Mouse (Mus musculus): ENCODE data around the gene Anapc16.
A peak's percentile ranks its signal among the peaks of the same experiment; 100 is the strongest.

Anapc16 gene

DNA sequence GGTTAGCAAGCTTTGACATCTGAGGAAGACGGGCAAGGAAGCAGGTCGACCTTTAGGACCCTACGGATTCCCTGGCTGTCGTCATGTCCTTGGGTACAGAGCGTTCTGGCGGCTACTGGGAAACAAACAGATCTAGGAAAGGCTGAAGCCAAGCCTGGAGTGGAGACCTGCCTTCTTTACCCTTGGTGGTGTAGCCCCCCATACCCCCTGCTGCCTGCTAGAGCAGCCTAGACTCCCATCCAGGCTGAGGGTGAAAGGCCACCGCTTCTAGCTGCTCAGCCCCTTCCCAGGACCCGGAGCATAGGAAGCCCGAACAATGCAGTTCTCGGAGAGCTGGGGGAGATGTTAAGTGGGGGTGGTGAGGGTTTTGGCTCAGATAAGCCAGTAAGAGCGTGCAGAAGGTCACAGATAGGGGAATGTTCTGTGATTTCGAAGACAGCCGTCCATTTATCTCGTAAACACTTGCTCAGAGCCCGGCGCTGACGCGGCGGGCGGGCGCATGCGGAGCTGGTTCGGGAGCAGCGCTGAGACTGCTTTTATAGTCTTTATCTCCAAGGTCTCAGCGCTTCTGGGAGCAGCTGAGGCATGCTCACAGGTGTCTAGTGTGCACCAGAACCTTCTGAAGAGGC is 33.0 kb downstream of the Anapc16 start:
- DNase-seq = peak; percentile 63

DNA sequence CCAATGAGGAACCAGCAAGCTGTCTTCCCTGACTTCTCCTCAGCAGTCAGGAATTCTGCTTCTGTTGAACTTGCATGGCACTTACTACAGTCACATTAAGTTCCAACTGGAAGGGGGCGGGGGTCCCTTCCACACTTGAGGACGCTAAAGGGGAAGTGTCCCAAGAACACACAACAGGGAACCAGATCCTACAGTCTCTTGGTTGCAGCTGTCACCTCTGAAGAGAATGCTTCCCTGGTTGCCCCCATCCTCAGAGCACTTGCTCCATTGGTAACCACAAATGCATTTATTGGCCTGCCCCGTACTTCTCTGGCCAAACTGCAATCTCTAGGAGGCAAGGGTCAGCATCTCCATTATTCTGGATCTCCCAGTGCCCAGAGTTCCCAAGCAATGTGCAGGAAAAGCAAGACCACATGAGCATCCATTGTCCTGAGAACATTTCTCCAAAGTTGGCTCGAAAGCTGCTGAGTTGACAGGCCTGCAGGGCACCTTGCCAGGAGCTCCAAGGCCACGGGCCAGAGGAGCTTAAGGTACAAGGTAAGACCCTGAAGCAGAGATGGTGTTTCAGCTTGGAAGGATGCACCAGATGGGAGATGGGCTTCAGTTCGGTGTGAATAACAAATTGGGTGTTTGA is 35.5 kb downstream of the Anapc16 start:
- peak; percentile 76 for DNase-seq

DNA sequence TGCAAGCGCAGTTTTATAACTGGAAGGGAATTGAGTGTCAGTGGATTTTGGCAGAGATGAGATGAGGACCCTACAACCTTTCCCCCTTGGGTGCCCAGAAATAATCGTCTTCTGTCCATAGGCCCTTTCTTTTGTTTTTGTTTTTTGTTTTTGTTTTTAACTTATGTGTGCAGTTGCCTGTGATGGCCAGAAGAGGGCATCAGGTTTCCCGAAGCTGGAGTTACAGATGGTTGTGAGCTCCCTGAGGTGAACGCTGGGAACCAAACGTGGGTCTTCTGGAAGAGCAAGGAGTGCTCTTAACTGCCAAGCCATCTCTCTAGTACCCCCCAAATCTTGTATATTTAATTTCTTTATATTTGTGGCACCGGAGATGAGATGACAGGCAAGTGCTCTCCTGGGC is 36.2 kb downstream of the Anapc16 start:
- no peak for DNase-seq

DNA sequence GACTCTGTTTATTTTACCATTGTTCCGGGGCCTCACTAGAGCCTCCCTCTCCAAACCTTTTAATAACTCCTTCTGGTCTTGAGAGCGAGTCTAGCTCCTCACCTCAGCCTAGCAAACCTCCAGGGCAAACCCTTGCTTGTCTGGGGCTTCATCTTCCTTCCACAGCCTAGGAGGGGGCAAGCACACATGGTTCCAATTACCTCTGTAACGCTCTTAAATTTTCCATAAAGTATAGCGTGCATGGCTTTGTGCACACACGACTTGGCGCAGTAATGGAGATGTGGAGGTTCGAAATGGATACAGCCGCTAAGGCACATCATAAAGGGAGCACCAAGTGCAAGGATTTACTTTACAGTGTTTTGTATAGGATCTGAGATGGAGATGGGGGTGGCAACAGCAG is 37.1 kb downstream of the Anapc16 start:
- DNase-seq = no peak

DNA sequence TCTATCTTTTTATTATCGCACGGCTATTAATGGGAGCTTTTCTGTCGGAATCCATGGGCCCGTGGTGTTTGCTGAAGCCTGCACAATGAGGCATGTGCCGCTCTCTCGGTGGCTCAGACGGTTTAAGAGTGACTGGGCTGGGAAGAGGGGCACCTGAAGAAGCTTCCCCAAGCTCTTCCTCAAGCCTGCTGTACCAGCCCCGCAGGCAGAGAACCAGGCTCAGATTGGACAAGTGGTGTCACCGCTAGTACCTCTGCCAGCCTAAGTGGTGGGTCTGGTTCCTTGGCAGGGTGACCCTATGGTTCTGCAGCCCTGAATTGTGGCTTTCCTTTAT is 37.6 kb downstream of the Anapc16 start:
- no peak for DNase-seq

DNA sequence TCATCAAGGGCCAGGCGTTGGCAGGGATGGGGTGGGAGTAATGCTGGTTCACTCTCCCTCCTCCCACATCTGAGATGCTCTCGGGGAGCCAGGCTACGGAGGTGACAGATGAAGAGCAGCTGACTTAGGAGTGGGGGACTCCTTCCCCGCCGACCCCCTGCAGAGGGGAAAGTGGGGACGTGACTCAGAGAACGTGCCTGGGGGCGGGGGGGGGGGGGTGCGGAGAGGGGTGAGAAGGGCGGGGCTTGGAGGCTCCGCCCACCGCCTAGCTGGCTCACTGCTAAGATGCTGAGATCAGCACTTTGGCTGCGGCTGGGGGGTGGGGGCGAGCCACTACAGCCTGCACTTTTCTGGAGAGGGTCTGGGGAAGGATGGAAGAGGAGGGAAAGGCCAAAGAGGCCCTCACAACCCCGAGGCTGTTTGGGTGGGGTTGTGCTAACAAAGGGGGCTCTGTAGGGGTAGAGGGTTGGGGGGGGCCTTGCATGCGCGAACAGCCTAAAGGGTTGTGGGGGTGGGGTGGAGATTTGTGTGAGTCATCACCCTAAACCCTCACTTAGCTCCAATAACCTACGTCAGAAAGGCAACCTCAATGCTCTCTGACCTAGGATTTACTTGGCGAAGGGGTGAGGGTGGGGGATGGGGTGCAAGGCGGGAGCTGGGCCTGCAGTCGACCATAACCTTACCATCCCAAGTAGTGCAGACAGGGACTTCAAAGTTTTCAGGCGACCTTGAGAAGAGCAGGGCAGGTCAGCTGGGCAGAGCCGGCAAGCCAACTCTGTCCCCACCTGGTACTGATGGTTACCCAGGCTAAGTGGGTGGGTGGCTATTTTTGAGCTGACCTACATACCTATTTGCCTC is 38.2 kb downstream of the Anapc16 start:
- DNase-seq = no peak

DNA sequence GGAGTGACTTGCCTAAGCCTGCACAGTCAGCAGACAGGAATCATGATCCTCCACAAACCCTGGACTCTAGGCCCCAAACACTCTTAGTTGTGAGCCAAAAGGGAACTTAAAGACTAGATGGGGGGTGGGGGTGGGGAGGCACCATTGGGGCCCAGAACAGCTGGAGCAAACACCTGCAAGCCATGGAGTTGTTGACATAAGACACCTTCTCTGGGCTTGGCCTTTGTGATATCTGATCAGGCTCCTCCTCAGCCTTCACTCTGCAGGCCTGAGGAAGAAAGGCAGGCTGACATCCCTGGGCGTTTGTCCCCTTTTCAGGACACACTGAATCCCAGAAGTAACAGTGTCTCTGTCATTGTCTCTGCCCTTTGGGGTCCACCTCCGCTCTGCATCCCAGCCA is 39.3 kb downstream of the Anapc16 start:
- DNase-seq = no peak

DNA sequence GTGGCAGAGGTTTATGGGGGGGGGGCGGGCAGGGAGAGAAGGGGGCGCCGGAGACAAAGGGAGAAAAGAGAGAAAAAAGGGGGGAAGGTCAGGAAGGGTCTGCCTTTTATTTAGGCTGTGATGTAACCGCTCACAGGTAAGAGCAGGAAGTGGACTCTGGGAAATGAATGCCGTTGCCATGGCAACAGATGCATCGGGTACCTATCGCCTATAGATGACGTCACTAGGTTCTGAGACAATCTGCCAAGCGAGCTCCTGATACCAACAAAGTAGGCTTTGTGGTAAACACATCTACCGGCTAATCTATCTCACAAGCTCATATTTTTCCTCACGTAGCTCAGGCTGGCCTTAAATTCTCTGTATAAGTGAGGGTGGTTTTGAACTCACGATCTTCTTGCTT is 43.4 kb downstream of the Anapc16 start:
- no peak for DNase-seq

DNA sequence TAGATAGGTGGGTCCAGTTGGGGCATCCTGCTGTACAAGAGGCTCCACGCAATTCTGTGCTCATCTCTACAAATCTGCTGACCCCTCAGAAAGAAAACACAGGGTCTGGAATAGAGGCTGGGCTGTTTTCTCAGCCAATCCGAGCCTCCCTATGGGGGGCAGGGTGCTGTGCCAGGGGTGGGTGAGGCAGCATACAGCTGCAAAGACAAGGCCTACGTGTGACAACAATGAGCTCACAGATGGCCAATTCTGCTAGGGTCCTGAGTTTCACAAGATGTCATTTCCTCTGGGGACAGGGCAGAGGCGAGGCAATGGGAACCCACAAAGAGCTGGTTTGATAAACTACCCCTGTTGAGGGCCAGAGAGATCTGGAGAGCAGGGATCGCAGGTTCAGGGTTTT is 44.5 kb downstream of the Anapc16 start:
- DNase-seq = no peak

DNA sequence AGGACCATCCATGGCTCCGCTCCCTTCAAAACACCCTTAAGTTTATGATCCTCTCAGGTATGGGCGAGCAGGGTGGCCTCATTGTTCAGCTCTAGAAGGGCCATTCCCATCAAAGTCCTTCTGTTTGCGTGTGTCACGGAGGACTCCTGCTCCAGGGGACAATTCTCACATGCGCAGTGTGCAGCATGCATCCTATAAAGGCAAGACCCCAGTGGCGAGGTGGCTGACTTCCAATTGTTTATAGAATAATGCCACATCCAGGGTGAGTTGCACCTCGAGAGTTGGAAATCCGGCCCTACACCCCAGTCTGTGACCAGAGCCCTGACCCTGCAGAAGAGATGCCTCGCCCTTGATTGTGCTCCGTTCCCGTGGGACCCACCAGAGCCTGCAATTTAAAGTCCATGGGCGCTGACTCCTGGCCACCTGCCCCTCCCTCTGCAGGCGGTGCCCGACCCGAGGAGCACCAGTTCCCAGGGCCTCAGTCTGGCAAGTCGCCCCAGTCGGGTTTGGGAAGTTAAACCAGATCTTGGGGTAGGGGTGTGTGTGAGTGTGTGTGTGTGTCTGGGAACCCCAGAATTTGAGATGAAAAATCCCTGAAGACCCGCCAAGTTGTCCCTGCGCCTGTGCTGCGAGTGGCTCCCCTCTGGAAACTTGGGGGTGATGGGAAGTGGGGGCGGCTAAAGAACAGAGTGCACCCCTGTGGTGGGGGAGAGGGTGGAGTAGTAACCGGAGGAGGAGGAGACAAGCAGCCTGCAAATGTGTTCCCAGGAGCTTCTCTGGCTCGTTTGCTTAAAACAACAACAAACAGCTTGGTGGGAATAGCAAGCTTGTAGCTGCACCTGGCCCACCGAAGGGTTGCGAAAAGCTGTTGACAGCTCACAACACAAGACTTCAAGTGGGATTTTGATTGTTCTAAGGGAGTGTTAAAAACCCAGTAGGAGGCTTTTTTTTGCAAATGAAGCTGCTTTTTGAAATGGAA is 45.5 kb downstream of the Anapc16 start:
- DNase-seq = no peak

DNA sequence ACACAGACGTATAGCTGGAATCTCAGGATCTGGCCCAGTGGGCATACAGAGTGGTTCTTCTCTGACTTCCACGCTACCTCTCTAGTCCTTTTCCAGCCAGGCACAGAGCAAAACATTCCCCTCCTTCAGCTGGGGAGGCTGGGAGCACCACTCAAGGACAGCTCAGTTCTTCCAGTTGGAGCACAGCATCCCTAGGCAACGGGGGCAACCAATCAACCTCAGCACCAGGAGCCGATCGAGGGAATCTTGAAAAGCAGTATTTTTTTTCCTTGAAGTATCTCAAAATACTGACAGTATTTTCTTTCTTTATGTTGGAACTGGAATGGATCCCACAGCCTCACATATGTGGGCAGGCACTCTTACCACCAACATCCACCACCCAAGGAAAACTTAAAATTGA is 46.3 kb downstream of the Anapc16 start:
- DNase-seq = no peak

DNA sequence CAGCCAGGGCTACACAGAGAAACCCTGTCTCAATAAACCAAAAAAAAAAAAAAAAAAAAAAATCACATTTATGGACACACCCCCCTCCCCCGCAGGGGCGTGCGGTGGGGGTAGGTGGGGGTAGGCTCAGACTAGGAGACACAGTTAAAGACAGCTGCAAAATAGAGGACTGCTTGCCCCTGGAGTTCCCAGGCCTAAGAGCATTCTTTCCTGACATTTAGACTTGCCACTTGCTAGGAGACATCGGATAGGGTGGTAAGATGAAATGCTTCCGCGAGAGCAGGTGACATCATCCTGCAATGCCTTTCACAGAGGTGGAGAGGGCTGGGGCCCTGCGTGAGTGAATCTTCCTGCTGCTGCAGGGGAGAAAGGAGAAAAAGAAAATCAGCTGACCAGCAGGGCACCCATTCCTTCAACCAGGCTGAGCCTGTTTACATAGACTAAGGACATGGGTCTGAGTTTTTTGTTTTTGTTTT is 49.3 kb downstream of the Anapc16 start:
- no peak for DNase-seq

DNA sequence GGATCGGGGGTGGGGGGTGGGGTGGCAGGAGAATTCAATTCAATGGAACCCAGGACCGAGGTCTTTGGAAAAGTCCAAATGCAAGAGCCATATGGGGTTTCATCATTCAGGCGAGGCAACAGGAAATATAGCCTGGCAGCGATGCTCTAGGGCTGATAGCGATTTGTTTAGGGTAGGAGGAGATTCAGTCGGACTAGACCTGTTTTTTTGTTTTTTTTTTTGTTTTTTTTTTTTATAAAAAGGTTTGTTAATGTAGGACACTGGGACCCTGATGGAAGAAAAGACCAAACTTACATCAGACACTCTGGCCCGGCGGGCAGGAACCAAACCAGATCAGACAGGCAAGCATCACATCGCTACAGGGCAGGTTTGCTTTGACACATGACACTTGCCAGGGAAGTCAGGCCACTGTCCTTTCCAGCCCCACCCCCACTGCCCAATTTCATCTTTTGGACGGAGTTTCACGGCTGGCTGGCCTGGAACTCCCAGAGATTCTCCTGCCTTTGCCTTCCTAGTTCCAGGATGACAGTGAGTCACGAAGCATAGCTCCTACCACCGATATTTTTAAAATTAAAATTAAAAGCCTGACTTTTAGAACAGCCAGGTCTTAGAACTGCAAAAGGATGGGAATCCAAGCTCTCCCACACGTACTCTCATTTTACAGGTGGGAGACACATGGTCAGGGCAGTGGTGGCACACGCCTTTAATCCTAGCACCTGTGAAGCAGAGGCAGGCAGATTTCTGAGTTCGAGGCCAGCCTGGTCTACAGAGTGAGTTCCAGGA is 50.0 kb downstream of the Anapc16 start:
- no peak for DNase-seq

DNA sequence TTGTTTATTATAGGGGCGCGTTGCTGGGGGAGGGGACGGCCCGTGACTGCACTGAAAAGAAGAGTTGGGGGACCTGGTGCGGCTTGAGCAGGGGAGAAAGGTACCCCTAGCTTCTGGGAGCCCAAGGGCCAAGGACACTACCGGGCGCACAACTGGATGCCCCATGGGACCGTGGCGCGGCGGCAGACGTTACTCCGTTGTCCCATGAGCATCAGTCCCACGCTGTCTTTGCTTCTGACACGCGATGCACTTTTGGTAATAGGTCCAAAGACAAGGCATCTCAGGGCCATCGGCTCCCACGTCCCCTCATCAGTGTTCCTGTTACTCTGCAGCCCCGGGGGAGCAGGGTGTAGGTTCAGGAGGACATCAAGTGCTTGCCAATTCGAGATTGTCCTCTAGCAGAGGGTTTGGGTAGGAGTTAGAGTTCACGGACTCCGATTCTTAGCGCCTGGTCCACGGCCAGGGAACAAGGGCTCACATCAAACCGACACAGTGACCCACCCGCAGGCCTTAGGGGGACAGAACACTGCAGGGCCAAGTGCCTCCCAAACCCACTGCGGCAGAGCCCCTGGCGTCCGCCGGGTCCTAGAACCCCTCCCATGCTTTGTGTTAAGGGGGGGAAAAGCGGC is 50.7 kb downstream of the Anapc16 start:
- no peak for DNase-seq

DNA sequence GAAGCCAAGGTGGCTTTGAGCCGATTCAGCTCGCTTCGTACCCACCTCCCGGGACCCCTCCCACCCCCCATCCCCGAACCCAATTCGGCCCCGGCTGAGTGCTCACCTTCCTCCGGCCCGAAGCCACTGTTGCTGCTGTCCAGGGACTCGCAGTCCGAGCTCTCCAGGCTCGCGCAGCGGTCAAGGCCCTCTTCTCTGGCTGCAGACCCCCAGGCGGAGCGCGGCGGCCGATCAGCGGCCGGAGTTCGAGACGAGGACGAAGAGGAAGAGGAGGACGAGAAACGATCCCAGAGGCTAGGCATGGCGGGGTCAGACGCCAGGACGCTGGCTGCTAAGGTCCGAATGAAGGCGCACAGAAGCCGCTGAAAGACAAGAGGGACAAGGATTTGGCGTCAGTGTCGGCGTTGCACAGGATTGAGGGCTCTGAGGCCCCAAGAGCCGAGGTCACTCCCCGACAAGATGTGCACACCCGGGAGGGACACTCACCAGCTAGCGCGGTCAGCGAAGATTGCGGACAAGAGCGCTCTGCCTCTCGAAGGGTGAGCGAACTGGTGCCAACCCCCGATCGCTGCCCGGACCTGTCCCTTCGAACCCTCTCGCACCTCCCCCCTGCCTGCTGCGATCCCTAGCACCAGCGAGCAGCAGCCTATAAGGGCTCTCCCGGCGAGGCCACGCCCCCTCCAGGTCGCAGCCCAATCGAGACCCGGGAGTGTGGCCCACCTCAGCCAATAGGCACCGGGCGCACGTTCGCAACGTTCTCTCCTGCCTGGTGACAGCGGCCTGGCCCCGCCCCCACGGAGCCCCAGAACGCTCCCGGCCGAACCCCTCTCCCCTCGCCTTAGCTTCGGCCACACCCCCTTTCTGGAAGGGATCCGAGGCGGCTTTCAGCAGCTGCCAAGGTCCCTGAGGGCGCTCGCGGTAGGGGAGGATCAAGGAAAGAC is 51.5 kb downstream of the Anapc16 start, which contains the start of gene Ddit4:
Ddit4 (minus strand) TSS at position 624 of the 941 bp plus-strand sequence.
- DNase-seq = peak; percentile 100

DNA sequence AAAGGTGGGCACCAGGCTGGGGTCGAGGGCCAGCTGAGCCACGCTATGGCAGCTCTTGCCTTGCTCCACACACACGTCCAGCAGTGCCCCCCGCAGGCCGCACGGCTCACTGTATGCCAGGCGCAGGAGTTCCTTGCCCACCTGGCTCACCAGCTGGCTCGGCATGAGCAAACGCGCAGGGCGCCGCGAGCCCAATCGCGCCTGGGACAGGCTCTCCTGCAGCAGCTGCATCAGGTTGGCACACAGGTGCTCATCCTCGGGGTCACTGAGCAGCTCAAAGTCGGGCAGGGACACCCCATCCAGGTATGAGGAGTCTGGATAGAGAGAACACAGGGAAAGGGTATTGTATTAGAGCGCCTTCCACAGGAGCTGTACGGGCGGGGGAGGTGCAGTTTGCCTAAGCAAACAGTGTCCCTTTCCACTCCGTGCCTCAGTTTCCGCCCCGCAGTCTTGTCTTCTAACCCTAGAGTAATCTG is 52.2 kb downstream of the Anapc16 start:
- DNase-seq = peak; percentile 85

DNA sequence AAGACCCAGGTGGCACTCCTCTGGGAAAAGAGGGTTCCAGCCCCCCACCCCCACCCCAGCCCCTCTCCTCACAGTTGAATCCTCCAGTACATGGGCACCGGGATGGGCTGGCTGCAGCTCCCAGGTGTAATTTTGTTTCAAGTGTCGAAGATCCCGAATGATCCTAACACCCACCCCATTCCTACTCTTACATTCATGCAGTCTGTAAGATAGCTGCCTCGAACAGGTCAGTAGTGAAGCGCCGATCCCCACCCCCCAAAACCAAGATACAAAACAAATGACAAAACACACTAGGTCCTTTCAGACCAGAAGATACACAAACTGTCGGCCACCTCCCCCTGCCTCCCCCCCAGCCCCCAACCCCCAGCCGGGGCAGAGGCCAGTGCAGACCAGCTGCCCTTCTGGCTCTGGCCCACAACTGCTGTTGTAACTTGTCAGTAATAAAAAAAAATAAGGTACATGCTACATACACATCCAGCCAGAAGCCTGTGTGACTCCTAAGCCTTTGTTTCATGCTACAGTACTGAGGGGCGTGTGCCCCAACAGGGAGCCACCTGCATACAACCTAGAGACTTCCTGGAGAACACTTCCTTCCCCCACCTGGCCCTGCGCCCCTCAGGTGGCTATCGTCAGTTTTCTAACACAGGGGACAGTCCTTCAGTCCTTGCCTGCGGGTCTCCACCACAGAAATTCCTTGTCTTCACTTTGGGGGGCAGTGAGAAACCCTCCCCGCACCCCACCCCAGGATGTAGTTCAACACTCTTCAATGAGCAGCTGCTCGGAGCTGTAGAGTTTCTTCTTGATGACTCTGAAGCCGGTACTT is 52.9 kb downstream of the Anapc16 start:
- no peak for DNase-seq

DNA sequence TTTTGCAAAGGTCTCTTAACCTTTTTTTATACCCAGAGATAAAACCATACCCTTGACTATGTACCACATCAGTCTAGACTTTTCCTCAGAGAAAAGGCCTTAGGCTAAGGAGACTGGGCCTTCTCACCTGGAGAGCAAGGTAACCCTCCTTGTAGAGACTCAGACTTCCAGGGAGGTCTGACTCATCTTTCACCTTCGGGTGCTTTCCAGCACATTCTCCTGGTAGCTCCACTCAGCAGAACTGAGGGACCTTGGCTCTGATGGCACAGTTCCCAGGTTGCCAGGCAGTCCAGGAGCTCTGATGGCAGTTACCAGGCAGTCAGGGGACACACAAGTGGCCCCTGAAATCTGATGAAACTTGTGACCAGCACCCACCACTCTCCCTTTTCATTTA is 53.7 kb downstream of the Anapc16 start:
- peak; percentile 63 for DNase-seq
